Mouse (Mus musculus) lung, adult 2 months (tissue): ENCODE measurements at regions not wholly inside any gene's neighbourhood (a gene's known extent, or its start where the extent isn't known, plus 50 kb on each side); places are given as distances from the start of the nearest gene placed in this dataset.

Source experiments
- CTCF ChIP-seq: fragments of 200-500 bp; IDR thresholded peaks from 2 replicates; pipeline ENCODE4 v1.5.1; 2011; ENCODE audit warnings: mild to moderate bottlenecking, low read length, control low read depth; ENCODE audit not compliant: insufficient read depth
- POLR2A ChIP-seq: fragments of 200-500 bp; IDR thresholded peaks from 2 replicates; pipeline ENCODE4 v1.6.1; 2011; ENCODE audit warnings: low read depth, mild to moderate bottlenecking, control low read depth, low read length, borderline replicate concordance; ENCODE audit errors: extremely low read depth

DNA sequence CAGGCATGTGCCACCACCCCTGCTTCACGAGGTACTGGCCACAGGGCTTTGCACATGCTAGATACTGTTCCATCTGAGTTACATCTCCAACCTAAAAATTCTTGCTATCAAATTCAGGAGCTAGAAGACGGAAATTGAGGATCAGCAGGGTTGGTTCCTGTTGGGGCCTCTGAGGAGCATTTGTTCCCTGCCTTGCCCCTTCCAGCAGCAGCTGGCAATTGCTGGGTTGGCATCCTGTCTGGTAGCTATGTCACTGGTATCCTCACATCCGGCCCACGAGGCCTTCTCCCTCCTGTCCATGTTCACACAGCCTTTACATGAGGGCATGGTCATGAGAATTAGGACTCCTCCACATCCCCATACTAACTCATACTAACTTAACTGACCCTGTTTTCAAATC lies 64.0 kb upstream of the Galnt15 start:
- TF ChIP-seq CTCF (no peak), POLR2A (no peak)
